Mouse (Mus musculus) heart, adult 9 months (tissue): ENCODE results near the gene Dolk.
A peak's percentile ranks its signal among the peaks of the same experiment; 100 is the strongest.

Experiments
- DNase-seq, 2 experiments: peaks; one replicate each; pipeline ENCODE4 v3.0.0; 2022; ENCODE audit warnings: low spot score in 2 of 2

Dolk gene

GRCm38 (mm10) chr2:30286192-30287026 is at the start of gene Dolk, which contains the start of gene Nup188:
Gene Dolk (minus strand): TSS chr2:30286334.
Gene Nup188 (plus strand): TSS chr2:30286397.
- peak; percentile 95 for DNase-seq

GRCm38 (mm10) chr2:30335324-30335723 is 49.2 kb upstream of the Dolk start:
- no peak for DNase-seq

DNA sequence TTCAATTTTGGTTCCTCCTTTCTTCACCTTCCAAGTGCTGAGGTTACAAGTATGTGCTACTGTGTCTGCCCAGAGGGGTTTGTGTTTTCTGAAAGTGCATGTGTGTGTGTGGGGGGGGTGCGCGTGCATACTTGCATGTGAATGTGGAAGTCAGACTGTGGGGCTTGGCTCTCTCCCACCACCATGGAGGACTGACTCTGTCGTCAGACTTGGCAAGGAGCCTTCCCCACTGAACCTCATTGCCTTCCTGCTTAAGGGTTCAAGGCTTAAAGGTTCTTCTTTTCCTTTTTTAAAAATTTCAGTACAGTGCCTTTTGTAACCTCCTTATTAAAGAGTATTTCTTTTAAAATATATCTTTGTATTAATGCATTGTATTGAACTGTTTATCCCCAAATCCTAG is 42.7 kb upstream of the Dolk start:
- no peak for DNase-seq

DNA sequence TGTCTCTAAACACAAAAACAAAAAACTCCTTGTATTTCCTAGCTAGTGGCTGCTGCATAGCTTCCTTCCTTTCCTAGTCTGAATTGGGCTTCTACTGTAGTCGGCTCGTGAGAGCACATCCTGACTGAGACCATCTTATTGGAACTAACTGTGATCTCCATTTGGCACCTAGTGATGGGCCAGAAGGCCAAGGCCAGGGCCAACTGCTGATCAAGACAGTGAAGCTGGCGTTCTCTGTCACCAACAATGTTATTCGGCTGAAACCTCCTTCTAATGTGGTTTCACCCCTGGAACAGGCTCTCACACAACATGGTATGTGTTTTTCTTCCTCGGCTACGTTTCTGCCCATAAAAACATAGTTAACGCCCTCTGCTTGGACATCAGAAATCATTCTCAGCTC is 41.1 kb upstream of the Dolk start:
- no peak for DNase-seq

- DNase-seq = no peak
These were observed 39.2 kb upstream of the Dolk start for GRCm38 (mm10) chr2:30325296-30325695.

- no peak for DNase-seq
These were observed 37.0 kb upstream of the Dolk start for GRCm38 (mm10) chr2:30323111-30323510.

DNA sequence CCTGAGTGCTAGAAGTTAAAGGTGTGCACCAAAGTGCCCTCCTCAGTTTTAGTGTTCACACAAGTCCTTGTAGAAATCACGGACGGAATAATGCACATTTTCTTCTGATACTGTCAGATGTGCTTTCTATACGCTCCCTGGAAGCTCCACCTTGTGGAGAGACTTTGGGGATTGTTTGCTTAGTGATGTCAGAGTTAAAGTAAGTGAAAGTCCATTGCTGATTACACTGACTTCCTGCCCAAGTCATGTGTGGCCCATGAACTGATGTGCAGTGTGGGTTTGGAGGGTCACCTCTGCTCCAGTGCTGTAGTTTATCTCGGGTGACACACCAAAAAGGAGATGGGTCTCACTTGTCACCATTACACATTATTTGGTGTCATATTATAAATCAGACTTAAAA is 33.1 kb upstream of the Dolk start:
- no peak for DNase-seq

- DNase-seq = no peak
These were observed 30.8 kb upstream of the Dolk start for GRCm38 (mm10) chr2:30316955-30317354.

DNA sequence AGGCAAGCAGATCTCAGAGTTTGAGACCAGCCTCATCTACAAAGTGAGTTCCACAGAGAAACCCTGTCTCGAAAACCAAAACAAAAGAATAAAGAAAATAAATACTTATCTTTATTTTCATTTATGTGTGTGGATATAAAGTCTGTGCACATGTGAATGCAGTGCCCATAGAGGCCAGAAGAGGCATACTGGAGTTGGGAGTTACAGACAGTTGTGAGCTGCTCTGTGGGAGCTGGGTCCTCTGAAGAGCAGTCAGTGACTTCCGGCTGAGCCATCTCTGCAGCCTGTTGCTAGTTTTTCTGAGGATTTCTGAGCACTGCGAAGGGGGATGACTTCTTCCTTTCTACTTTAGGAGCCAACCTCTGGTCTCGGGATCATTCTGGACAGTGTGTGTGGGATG is 30.0 kb upstream of the Dolk start:
- DNase-seq = no peak

DNA sequence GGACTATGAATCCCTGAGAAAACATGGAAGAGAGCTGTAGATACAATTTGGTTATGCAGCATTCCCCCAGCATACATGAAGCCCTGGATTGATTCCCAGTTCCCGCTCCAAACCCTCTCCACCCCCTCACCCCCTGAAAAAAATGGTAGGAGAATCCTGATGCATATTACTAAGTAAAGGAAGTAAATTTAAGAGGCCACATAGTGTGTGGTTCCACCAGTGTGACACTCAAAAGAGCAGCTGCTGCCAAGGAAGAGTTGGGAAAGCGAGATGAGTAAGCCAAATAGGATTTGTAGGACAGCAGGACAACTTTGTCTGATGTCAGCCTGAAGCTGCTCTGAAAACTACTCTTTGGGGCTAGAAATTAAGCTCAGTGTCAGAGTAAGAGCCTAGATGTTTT is 25.3 kb upstream of the Dolk start:
- no peak for DNase-seq

DNA sequence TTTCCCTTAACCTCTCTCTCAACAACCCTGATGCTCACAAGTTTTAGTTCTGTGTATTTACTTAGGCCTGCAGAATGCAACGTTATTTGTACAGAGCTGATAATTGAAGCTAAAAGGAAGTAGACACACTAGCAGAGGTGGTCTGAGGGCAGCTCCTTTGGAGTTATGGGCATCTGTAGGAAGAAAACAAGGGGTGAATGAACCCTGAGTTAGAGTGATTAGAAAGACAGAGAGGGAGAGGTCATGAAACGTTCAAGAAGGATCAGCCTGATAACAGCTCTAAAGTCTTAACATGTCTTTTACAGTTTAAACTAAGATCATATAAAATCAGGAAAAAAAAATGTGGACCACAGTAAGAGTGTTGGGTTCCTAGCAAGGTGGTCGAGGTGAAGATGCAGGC is 23.2 kb upstream of the Dolk start:
- no peak for DNase-seq

DNA sequence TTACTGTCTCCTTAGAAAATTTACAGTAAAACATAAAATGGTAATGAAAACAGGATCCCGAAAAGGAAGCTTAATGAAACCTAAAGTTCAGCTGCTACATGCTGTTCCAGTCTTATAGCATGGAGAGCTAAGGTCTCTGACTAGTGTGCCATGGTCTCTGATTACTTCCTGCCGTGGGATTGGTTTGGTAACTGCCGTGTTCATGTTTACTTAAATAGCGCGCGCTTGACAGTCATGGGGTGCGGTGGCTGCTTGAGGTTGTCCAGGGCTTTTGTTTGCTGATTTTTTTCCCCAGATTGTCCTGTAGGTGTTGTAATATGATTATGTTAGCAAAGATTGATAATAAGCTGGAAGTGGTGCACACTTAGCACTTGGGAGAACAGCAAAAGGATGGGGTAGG is 20.0 kb upstream of the Dolk start:
- no peak for DNase-seq

DNA sequence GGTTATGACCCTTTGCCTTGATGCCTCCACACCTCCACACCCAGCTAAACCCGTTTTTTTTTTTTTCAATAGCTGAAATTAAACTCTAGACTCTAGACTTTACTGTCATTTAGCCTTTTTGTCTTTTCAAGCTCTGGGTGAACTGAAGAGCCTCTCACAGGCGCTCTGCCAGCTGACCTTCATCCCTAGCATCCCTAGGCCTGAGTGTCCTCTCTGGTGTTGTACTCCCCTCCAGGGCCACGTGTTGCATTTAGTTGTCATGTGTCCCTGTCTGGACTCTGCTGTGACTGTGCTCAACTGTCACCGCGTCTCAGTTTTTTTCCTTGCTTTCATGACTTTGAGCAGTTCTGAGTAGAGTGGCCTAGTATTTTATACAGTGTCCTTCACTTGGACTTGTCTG is 13.8 kb upstream of the Dolk start:
- DNase-seq = no peak

- DNase-seq = no peak
These were observed 13.4 kb upstream of the Dolk start for GRCm38 (mm10) chr2:30299525-30299924.

- DNase-seq = no peak
These were observed 866 bp upstream of the Dolk start for GRCm38 (mm10) chr2:30287027-30287373.

DNA sequence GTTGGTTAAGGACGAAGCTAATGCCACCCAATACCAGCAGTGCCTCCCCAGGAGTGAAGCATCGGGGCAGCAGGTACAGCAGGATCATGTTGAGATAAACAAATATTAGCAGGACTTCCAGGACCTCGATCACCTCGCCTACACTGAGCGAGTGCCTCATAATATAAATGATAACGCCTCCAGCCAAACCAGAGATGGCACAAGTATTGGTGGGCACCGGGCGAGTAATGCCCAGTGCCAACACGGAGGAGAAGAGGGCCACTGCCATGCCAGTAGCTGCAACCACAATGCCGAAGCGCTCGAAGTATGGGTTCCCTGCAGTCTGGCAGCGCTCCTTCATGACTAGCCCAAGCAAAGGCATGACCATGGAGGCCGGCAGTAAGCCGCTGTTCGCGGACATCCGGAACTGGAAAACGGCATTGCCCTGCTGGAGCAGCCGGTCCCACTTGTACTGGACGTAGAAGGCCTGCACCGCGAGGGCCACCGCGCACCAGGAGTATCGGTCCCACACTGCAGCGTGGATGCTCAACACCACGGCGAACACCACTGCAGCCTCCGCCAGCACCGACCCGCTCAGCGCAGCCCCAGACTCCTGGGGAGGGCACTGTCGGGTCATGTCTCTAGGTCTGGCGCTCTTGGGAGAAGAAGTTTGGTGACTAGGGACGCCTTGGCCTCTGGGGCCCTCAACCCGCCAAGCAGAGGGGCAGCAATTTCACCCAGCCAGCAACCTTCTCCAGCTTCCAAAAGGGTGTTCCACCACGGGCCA is 535 bp downstream of the Dolk start:
- peak in 1 of 2 experiments; percentile 2 for DNase-seq

GRCm38 (mm10) chr2:30285004-30285403 is 1.1 kb downstream of the Dolk start:
- DNase-seq = no peak

- DNase-seq = no peak
These were observed 2.9 kb downstream of the Dolk start for GRCm38 (mm10) chr2:30283193-30283592.

DNA sequence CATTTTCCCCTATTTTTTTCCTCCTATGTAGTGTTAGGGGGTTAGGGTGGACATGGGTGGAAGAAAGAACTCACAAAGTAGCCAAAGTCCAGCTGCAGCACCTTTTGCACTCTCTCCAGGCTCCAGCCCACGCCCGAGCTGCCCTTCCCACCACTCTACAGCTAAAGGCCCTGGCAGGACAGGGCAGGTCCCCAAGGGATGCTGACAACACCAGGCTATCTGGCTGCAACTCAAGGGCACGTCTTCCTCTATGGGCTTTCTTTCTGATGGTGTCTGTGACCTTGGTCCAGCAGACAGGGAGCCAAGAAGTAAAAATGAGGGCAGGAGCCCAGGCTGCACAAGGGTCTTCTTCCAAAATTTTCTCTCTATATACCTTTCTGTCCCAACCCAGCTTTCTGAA is 4.5 kb downstream of the Dolk start:
- DNase-seq = no peak

- no peak for DNase-seq
These were observed 5.4 kb downstream of the Dolk start, which contains the start of gene Gm28038 for GRCm38 (mm10) chr2:30280743-30281142. Gene Gm28038 (plus strand): TSS chr2:30281043.

GRCm38 (mm10) chr2:30270134-30270533 is 16.0 kb downstream of the Dolk start:
- DNase-seq = peak; percentile 91 to 96

- no peak for DNase-seq
These were observed 16.7 kb downstream of the Dolk start for GRCm38 (mm10) chr2:30269241-30269990.
